Mouse (Mus musculus) limb, embryonic 14.5 days (tissue): ENCODE measurements around the gene Sec24d. TPM values are rescaled to one million over a fixed set of nuclear protein-coding genes. Genes with fewer than 3 reads are reported as not detected.
A peak's percentile ranks its signal among the peaks of the same experiment; 100 is the strongest.

Experiments used
- ATAC-seq: fragments of 200-750 bp; cut with Nextera tagmentation; 2 replicates; pipeline ENCODE4 v1.8.0; 2017; ENCODE audit warnings: low read depth, moderate number of reproducible peaks, moderate TSS enrichment; ENCODE audit not compliant: low FRiP score
- DNase-seq: peaks from one replicate; pipeline ENCODE4 v3.0.0-alpha.2; 2015; ENCODE audit warnings: low spot score
- H3K27ac ChIP-seq: fragments of 300-500 bp; sonication (generic); replicated peaks from 2 replicates; pipeline ENCODE4 v1.5.1; 2014; ENCODE audit warnings: low read depth, mild to moderate bottlenecking, low read length, moderate library complexity, mixed read lengths
- H3K27me3 ChIP-seq: fragments of 300-500 bp; sonication (generic); 2 replicates; pipeline ENCODE4 v1.6.1; 2014; ENCODE audit warnings: low read length, mixed read lengths; ENCODE audit not compliant: control insufficient read depth, insufficient read depth
- H3K36me3 ChIP-seq: fragments of 300-500 bp; sonication (generic); 2 replicates; pipeline ENCODE4 v1.6.1; 2014; ENCODE audit warnings: mild to moderate bottlenecking, low read length, moderate library complexity, mixed read lengths; ENCODE audit not compliant: control insufficient read depth, insufficient read depth
- H3K4me1 ChIP-seq: fragments of 300-500 bp; sonication (generic); 2 replicates; pipeline ENCODE4 v1.6.1; 2014; ENCODE audit warnings: antibody characterized with exemption, low read length, mixed read lengths; ENCODE audit not compliant: control insufficient read depth, insufficient read depth
- H3K4me2 ChIP-seq: fragments of 300-500 bp; sonication (generic); replicated peaks from 2 replicates; pipeline ENCODE4 v1.6.1; 2014; ENCODE audit warnings: low read depth, mild to moderate bottlenecking, low read length, moderate library complexity; ENCODE audit not compliant: severe bottlenecking
- H3K4me3 ChIP-seq: fragments of 300-500 bp; sonication (generic); replicated peaks from 2 replicates; pipeline ENCODE4 v1.5.1; 2014; ENCODE audit warnings: low read length
- H3K9ac ChIP-seq: fragments of 300-500 bp; sonication (generic); 2 replicates; pipeline ENCODE4 v1.6.1; 2014; ENCODE audit warnings: mild to moderate bottlenecking, low read depth, low read length, moderate library complexity; ENCODE audit not compliant: severe bottlenecking
- H3K9me3 ChIP-seq: fragments of 300-500 bp; sonication (generic); 2 replicates; pipeline ENCODE4 v1.6.1; 2016; ENCODE audit warnings: low read length; ENCODE audit not compliant: control insufficient read depth
- POLR2A ChIP-seq: fragments of 200-500 bp; IDR thresholded peaks from 2 replicates; pipeline ENCODE4 v1.8.0; 2012; ENCODE audit warnings: inconsistent platforms, mild to moderate bottlenecking, moderate library complexity, borderline replicate concordance; ENCODE audit not compliant: insufficient read depth, insufficient read length; ENCODE audit errors: extremely low read depth
- WGBS: fragments of 180-500 bp; shearing (Covaris S2); extraction: QIAGEN DNeasy Blood & Tissue Kit; methylation state at CpG from one replicate; pipeline ENCODE4 v1.1.7; 2014; 5-methylcytosine and 5-hydroxymethylcytosine counted together
- polyA plus RNA-seq, 2 experiments: library from polyadenylated mRNA; depleted of rRNA in 1 of 2; stranded (reverse) in 1 of 2; unstranded in 1 of 2; fragments of >200 nt; fragmentation: Nextera tagmentation in 1 of 2; extraction: Ambion mirVana in 1 of 2; gene quantifications; 2 replicates each; pipeline versions ENCODE4 v1.2.1 to v1.2.3; 2012 to 2014

The Sec24d gene
- polyA plus RNA-seq, 2 experiments, result 97.5 to 110 TPM

DNA sequence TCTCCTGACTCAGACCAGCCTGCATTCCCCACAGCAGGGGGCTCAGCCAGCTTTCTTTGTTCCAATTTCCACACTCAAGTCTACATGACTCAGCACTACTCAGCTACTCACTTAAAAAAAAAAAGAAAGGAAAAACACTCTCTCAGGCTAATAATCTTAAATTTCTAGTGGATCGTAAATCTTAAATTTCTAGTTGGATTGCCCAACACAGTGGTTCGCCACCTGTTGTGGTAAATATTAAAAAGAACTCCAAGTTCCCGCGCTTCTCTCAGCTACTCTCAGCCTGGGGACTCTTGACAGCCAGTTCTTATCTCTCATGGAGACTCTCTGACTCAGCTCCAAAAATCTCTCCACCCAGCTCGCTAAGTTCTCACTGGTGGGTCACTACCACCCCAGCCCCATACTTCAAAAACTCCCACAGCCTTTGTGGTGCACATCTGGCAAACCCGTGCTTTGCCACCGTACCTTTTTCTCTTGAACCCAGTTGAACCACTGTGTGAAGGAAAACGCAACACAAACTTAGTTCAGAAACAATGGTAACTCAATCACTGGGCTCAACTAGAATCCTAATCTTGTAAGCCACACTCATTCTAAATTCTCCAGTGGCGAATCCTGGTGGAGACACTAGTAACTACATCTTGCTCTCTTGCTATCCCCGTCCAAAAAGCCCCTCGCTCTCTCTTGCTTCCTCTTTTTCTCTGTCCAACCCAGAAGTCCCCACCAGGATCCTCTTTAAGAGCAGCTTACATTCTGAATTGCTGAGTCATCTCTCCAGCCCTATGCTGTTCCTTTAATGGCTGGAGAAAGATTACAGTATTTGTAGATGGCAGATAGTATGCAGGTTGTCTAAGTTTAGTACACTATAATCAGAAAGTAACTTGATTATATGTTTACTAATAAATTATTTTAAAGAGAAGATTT lies 10.8 kb upstream of the Sec24d start:
- no peaks in the 10 kb centered on the region for H3K36me3 ChIP-seq
- TF ChIP-seq POLR2A, result no peak
- ATAC-seq (no peak), DNase-seq (no peak)
- H3K4me3 ChIP-seq, result no peak overlapping the region
- H3K4me1 ChIP-seq, result no peaks in the 10 kb centered on the region
- H3K9me3 ChIP-seq, result no peaks in the 10 kb centered on the region
- 76% methylated on average over 11 of the region's 11 CpGs for WGBS
- no peaks in the 10 kb centered on the region for H3K27me3 ChIP-seq
- H3K9ac ChIP-seq, result no peak overlapping the region
- H3K27ac ChIP-seq, result no peak overlapping the region
- H3K4me2 ChIP-seq, result no peak overlapping the region

DNA sequence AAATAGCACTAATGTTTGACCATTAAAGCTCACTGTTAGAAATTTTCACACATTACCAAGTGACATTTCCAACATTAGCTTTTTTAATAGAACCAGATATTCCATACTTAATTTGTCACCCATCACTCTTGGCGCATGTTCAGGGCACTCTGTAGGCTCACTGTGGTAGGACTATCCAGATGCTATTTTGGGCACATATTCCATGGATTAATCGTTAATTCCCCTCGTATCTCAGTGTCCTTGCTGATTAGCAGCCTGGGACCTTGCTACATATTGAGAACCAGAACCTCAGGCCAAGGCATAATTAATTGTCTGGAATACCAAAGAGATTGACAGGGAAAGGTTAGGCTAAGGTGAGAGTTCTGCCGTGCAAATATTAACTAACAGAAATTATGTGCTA lies 8.5 kb upstream of the Sec24d start:
- no peak overlapping the region for H3K9ac ChIP-seq
- no peaks in the 10 kb centered on the region for H3K27me3 ChIP-seq
- TF ChIP-seq POLR2A, result no peak
- no peak overlapping the region for H3K4me3 ChIP-seq
- ATAC-seq (no peak), DNase-seq (no peak)
- WGBS, result 67% methylated on average over 4 of the region's 4 CpGs
- no peak overlapping the region for H3K27ac ChIP-seq
- no peaks in the 10 kb centered on the region for H3K36me3 ChIP-seq
- H3K4me1 ChIP-seq, result no peaks in the 10 kb centered on the region
- H3K9me3 ChIP-seq, result no peaks in the 10 kb centered on the region
- no peak overlapping the region for H3K4me2 ChIP-seq

DNA sequence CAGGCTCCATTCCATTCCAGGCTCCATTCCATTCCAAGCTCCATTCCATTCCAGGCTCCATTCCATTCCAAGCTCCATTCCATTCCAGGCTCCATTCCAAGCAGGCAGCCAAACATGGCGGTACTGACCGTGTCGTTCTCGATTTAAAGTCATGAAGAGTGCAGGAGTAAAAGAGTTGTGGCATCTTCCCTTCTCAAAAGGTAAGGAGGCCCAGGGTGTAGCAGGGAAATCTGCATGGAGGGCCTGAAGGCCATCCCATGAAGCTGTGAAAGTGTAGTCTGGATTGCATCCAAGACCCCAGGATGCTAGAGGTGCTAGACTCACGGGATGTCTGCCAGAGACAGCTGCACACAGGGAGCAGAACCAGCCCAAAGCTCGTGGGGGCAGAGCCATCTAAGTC lies 2.5 kb upstream of the Sec24d start:
- peak overlapping the region; percentile 34; the same call in 1 of the 2 replicates for H3K4me2 ChIP-seq
- peaks cover 12% of the 10 kb centered on the region; the same call in 1 of the 2 replicates for H3K4me1 ChIP-seq
- ATAC-seq (no peak), DNase-seq (no peak)
- H3K27me3 ChIP-seq, result no peaks in the 10 kb centered on the region
- no peak overlapping the region for H3K27ac ChIP-seq
- H3K9ac ChIP-seq, result no peak overlapping the region
- H3K36me3 ChIP-seq, result peaks cover 3% of the 10 kb centered on the region
- 57% methylated on average over 6 of the region's 6 CpGs for WGBS
- H3K9me3 ChIP-seq, result no peaks in the 10 kb centered on the region
- no peak for TF ChIP-seq POLR2A
- peak overlapping the region; percentile 31 for H3K4me3 ChIP-seq

DNA sequence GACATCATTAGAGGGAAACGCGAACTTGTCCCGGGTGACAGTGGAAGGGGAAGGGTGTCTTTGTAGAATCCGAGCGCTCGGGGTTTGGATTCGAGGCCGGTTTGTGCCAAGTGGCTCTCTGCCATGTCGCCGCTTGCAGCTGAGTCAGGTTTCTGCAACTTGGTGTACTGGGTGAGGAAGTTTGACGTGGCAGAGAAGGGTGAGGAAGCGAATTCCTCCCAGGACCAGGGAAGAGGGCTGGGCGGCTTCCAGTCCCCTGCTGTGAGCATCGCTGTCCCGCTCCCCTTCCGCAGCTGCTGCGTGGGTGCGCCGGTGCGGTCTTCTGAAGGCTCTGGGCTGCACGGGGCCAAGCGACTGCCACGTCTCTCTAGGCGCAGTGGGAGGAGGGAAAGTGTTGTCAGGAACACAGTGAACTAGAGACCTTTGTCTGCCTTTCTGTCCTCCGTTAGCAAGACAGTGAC lies 516 bp downstream of the Sec24d start:
- H3K4me2 ChIP-seq, result peak overlapping the region; percentile 56
- WGBS, result under 1% methylated on average over 25 of the region's 25 CpGs
- DNase-seq (peak; percentile 49), ATAC-seq (peak; percentile 62)
- H3K27me3 ChIP-seq, result no peaks in the 10 kb centered on the region
- peak overlapping the region; percentile 85 for H3K9ac ChIP-seq
- no peaks in the 10 kb centered on the region for H3K9me3 ChIP-seq
- H3K4me1 ChIP-seq, result peaks cover 12% of the 10 kb centered on the region; the same call in 1 of the 2 replicates
- H3K36me3 ChIP-seq, result peaks cover 34% of the 10 kb centered on the region
- 0 out of 2 replicates have a peak, but pooled peaks have one; percentile 43 for TF ChIP-seq POLR2A
- peak overlapping the region; percentile 80 for H3K27ac ChIP-seq
- peak overlapping the region; percentile 81 for H3K4me3 ChIP-seq

DNA sequence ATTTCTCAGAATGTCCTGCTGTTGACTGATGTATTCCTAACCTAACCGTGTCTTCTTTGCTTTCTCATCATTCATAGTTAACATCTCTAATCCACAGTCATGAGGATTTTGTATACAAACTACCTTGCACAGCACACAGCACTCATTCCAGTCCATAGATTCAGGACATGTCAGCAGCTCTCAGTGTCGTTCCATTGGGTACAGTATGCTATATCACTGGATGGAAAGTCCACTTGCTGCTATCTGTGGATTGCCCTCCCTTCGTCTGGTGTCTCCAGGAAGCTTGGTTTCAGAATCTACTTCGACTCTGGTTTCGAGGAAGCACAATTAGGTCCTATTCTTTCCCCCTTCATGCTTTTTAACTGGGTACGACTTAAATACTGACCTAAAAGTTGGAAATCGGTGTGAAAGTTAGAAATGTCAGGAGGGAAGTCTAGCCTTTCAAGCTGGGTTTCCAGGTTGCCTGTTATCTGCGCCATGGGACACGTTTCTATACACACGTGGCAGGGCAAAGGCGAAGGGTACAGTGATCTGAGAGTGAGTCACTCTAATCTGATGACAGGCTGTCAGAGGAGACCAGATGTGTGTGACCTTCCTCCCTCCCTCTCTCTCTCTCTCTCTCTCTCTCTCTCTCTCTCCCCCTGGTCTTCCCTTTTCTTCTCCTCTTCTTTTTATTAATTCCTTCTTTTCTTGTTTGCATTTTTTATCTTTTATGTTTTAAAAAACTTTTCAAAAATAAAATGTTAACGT lies 15.8 kb downstream of the Sec24d start:
- Histone ChIP-seq H3K4me1 (no peaks in the 10 kb centered on the region), H3K27me3 (no peaks in the 10 kb centered on the region), H3K36me3 (peaks cover 55% of the 10 kb centered on the region), H3K9ac (no peak overlapping the region), H3K27ac (no peak overlapping the region), H3K4me2 (no peak overlapping the region), H3K9me3 (no peaks in the 10 kb centered on the region), H3K4me3 (no peak overlapping the region)
- WGBS, result 81% methylated on average over 12 of the region's 12 CpGs
- no peak for TF ChIP-seq POLR2A
- DNase-seq (no peak), ATAC-seq (no peak)
